Mouse (Mus musculus) C2C12 (cell line): Measurements from ENCODE around the gene Ppp1r21. TPM values are rescaled to one million over a fixed set of nuclear protein-coding genes. Genes with fewer than 3 reads are reported as not detected.

ENCODE experiments used
- H3K27me3 ChIP-seq: one replicate; pipeline ENCODE4 v1.6.1; 2011; ENCODE audit not compliant: control insufficient read depth, insufficient read depth, insufficient read length
- H3K36me3 ChIP-seq: one replicate; pipeline ENCODE4 v1.6.1; 2011; ENCODE audit not compliant: control insufficient read depth, insufficient read depth
- H3K4me3 ChIP-seq: one replicate; pipeline ENCODE4 v1.5.1; 2011; ENCODE audit warnings: mild to moderate bottlenecking, control low read depth; ENCODE audit not compliant: poor library complexity, insufficient read depth, severe bottlenecking
- H3K79me2 ChIP-seq: one replicate; pipeline ENCODE4 v1.6.1; 2011; ENCODE audit not compliant: control insufficient read depth, insufficient read depth
- H3K79me3 ChIP-seq: one replicate; pipeline ENCODE4 v1.6.1; 2011; ENCODE audit warnings: low read depth, control low read depth
- H3ac ChIP-seq: one replicate; pipeline ENCODE3; 2011; ENCODE audit warnings: low read depth; ENCODE audit not compliant: control insufficient read depth, insufficient read length
- CEBPB ChIP-seq: IDR thresholded peaks from one replicate; pipeline ENCODE4 v1.6.1; 2011; ENCODE audit warnings: low read depth, mild to moderate bottlenecking, control low read depth, moderate library complexity
- CTCF ChIP-seq: IDR thresholded peaks from one replicate; pipeline ENCODE4 v1.5.1; 2011; ENCODE audit not compliant: control insufficient read depth, insufficient read depth, insufficient read length
- FOSL1 ChIP-seq: IDR thresholded peaks from one replicate; pipeline ENCODE4 v1.8.0; 2011; ENCODE audit warnings: mild to moderate bottlenecking, low read length; ENCODE audit not compliant: poor library complexity, insufficient read depth, severe bottlenecking
- MAX ChIP-seq: IDR thresholded peaks from one replicate; pipeline ENCODE4 v1.6.1; 2011; ENCODE audit warnings: mild to moderate bottlenecking, control low read depth
- MYOD1 ChIP-seq: IDR thresholded peaks from one replicate; pipeline ENCODE4 v1.6.1; 2011; ENCODE audit warnings: low read depth; ENCODE audit not compliant: control insufficient read depth, insufficient read length
- MYOG ChIP-seq: IDR thresholded peaks from one replicate; pipeline ENCODE4 v1.6.1; 2011; ENCODE audit not compliant: control insufficient read depth, insufficient read length; ENCODE audit errors: extremely low read depth
- USF1 ChIP-seq: IDR thresholded peaks from one replicate; pipeline ENCODE4 v1.6.1; 2011; ENCODE audit warnings: low read depth, mild to moderate bottlenecking, control low read depth, moderate library complexity
- polyA plus RNA-seq: library from polyadenylated mRNA; unstranded; fragments of >200 nt; fragmentation: generic; extraction: Trizol; gene quantifications from one replicate; pipeline ENCODE4 v1.2.1, GENCODE M21; 2012; ENCODE audit warnings: missing spikeins

Ppp1r21 gene
- polyA plus RNA-seq, 1 experiment, result 13.5 TPM

DNA sequence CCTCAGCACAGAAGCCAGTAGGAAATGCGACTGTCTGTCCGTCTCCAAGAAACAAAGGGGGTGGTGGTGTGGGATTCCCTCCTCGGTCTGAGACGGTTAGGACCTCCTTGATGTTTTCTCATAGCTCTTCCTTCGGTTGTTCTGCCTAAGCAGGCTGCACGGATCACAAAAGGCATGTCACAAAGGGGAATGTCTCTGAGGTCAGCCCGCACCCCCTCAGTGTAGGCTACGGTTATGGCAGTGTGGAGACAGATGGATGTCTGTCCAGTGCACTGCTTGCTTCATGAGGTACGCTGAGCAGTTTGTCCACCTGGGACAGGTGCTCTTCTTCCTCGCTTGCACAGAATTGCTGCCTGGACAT is 35.2 kb upstream of the Ppp1r21 start:
- Histone ChIP-seq H3K4me3 (no peak overlapping the region), H3K79me2 (no peaks in the 10 kb centered on the region), H3K27me3 (no peaks in the 10 kb centered on the region), H3K79me3 (no peaks in the 10 kb centered on the region), H3K36me3 (peaks cover 11% of the 10 kb centered on the region), H3ac (no peak overlapping the region)
- TF ChIP-seq CEBPB (no peak), MAX (no peak), CTCF (no peak), MYOG (no peak), USF1 (no peak), MYOD1 (no peak), FOSL1 (no peak)

DNA sequence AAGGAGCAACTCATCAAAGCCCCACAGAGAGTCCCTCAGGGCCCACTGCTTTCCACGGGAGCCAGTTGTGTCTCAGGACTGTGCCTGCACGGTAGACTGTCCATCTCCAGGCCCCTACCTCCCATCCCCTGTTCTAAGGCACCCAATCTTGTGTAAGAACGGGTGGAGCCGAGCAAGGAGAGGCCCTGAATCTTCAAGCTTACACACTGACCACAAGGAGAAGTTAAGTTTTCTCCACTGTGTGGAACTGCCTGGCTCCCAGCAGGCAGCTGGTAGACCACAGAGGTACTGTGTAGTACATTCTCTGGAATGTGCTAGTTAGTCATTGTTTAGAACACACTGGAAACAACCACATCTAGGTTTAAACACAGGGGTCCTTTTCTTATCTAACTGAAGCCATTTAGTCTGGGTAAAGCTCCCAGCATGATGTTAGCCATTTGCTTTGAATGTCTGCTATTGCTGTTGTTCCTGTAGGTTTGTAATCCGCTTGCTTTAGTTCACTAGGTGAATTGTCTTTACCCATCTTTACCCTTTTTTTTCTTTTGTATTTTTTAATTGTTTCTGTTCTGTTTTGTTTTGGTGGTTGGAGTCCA is 31.7 kb upstream of the Ppp1r21 start:
- Histone ChIP-seq H3K27me3 (no peaks in the 10 kb centered on the region), H3K4me3 (no peak overlapping the region), H3K79me2 (no peaks in the 10 kb centered on the region), H3ac (no peak overlapping the region), H3K79me3 (no peaks in the 10 kb centered on the region), H3K36me3 (no peaks in the 10 kb centered on the region)
- TF ChIP-seq USF1, result no peak
- TF ChIP-seq MYOG, result no peak
- no peak for TF ChIP-seq CEBPB
- no peak for TF ChIP-seq CTCF
- no peak for TF ChIP-seq MYOD1
- no peak for TF ChIP-seq FOSL1
- no peak for TF ChIP-seq MAX

DNA sequence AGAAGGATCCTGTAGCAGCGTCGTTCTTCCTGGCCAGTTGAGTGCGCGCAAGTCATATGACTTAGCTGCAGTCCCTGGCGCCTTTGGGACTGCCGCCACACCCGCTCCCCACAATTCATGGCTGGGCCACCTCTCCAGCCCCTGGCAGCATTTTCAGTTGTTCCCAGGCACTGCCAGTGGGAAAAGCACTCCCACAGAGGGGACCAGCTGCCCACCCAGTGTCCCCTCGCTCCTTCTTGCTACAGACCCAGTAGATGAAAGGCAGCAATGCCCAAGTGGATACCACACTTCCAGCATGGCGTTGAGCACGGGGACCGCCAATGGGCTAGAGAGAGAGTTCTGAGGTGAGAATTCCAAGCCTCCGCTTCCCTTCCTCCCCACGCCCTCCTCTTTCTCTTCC is 25.9 kb upstream of the Ppp1r21 start:
- Histone ChIP-seq H3K4me3 (no peak overlapping the region), H3K79me3 (no peaks in the 10 kb centered on the region), H3ac (no peak overlapping the region), H3K36me3 (no peaks in the 10 kb centered on the region), H3K79me2 (no peaks in the 10 kb centered on the region), H3K27me3 (no peaks in the 10 kb centered on the region)
- TF ChIP-seq USF1 (no peak), FOSL1 (no peak), CTCF (no peak), MYOG (no peak), MYOD1 (no peak), MAX (no peak), CEBPB (no peak)

DNA sequence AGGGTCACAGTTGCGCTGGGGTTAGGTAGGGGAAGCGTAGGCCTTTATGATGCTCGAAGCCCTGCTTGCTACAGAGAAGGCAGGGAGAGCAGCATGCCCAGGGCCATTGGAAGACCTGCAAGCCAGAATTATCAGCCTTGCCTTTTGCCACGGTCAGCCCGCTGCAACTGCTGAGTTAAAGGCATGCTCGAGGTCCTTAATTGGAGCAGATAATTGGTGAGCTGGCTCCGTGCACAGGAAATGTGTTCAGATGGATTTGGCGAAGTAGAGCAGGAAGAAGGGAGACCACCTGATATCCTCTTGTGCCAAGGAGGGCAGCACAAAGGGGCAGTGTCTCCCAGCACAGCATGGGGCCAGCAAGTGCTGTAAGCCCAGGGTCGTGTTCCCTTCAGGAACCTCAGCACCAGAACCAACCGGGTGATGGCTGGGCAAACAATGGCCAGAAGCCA is 24.6 kb upstream of the Ppp1r21 start:
- no peaks in the 10 kb centered on the region for H3K36me3 ChIP-seq
- no peak overlapping the region for H3ac ChIP-seq
- no peaks in the 10 kb centered on the region for H3K79me3 ChIP-seq
- TF ChIP-seq CEBPB (no peak), MAX (no peak), FOSL1 (no peak), MYOG (no peak), USF1 (no peak), MYOD1 (no peak), CTCF (no peak)
- no peak overlapping the region for H3K4me3 ChIP-seq
- no peaks in the 10 kb centered on the region for H3K79me2 ChIP-seq
- no peaks in the 10 kb centered on the region for H3K27me3 ChIP-seq

DNA sequence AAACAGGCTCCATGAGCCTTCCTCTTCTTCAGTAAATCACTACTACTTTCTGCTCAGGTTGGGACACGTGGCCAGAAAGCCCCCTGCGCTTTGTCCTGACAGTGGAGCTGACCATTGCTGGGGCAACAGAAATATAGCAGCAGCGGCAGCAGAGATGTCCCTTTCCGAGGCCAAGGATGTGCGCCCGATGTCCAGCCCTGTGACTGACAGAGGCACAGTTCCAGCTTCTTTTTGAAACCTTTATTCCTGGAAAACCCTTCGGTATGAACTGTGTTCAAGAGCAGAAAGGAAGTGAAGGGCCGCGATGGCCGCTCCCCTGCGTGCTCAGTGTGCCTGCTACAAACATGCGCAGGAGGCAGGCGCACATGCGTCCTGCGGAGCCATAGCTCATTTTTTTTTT is 24.0 kb upstream of the Ppp1r21 start:
- no peak overlapping the region for H3ac ChIP-seq
- TF ChIP-seq FOSL1 (no peak), MYOG (no peak), MAX (no peak), CTCF (no peak), MYOD1 (no peak), USF1 (no peak), CEBPB (no peak)
- H3K79me3 ChIP-seq, result no peaks in the 10 kb centered on the region
- no peaks in the 10 kb centered on the region for H3K36me3 ChIP-seq
- no peak overlapping the region for H3K4me3 ChIP-seq
- H3K79me2 ChIP-seq, result no peaks in the 10 kb centered on the region
- H3K27me3 ChIP-seq, result no peaks in the 10 kb centered on the region
